Mouse (Mus musculus) limb, embryonic 14.5 days (tissue): ENCODE results near the gene Blm. TPM values are rescaled to one million over a fixed set of nuclear protein-coding genes. Genes with fewer than 3 reads are reported as not detected.

ENCODE experiments used
- ATAC-seq: fragments of 200-750 bp; cut with Nextera tagmentation; 2 replicates; pipeline ENCODE4 v1.8.0; 2017; ENCODE audit warnings: low read depth, moderate number of reproducible peaks, moderate TSS enrichment; ENCODE audit not compliant: low FRiP score
- DNase-seq: peaks from one replicate; pipeline ENCODE4 v3.0.0-alpha.2; 2015; ENCODE audit warnings: low spot score
- H3K27ac ChIP-seq: fragments of 300-500 bp; sonication (generic); replicated peaks from 2 replicates; pipeline ENCODE4 v1.5.1; 2014; ENCODE audit warnings: low read depth, mild to moderate bottlenecking, low read length, moderate library complexity, mixed read lengths
- H3K27me3 ChIP-seq: fragments of 300-500 bp; sonication (generic); 2 replicates; pipeline ENCODE4 v1.6.1; 2014; ENCODE audit warnings: low read length, mixed read lengths; ENCODE audit not compliant: control insufficient read depth, insufficient read depth
- H3K36me3 ChIP-seq: fragments of 300-500 bp; sonication (generic); 2 replicates; pipeline ENCODE4 v1.6.1; 2014; ENCODE audit warnings: mild to moderate bottlenecking, low read length, moderate library complexity, mixed read lengths; ENCODE audit not compliant: control insufficient read depth, insufficient read depth
- H3K4me1 ChIP-seq: fragments of 300-500 bp; sonication (generic); 2 replicates; pipeline ENCODE4 v1.6.1; 2014; ENCODE audit warnings: antibody characterized with exemption, low read length, mixed read lengths; ENCODE audit not compliant: control insufficient read depth, insufficient read depth
- H3K4me2 ChIP-seq: fragments of 300-500 bp; sonication (generic); replicated peaks from 2 replicates; pipeline ENCODE4 v1.6.1; 2014; ENCODE audit warnings: low read depth, mild to moderate bottlenecking, low read length, moderate library complexity; ENCODE audit not compliant: severe bottlenecking
- H3K4me3 ChIP-seq: fragments of 300-500 bp; sonication (generic); replicated peaks from 2 replicates; pipeline ENCODE4 v1.5.1; 2014; ENCODE audit warnings: low read length
- H3K9ac ChIP-seq: fragments of 300-500 bp; sonication (generic); 2 replicates; pipeline ENCODE4 v1.6.1; 2014; ENCODE audit warnings: mild to moderate bottlenecking, low read depth, low read length, moderate library complexity; ENCODE audit not compliant: severe bottlenecking
- H3K9me3 ChIP-seq: fragments of 300-500 bp; sonication (generic); 2 replicates; pipeline ENCODE4 v1.6.1; 2016; ENCODE audit warnings: low read length; ENCODE audit not compliant: control insufficient read depth
- POLR2A ChIP-seq: fragments of 200-500 bp; IDR thresholded peaks from 2 replicates; pipeline ENCODE4 v1.8.0; 2012; ENCODE audit warnings: inconsistent platforms, mild to moderate bottlenecking, moderate library complexity, borderline replicate concordance; ENCODE audit not compliant: insufficient read depth, insufficient read length; ENCODE audit errors: extremely low read depth
- WGBS: fragments of 180-500 bp; shearing (Covaris S2); extraction: QIAGEN DNeasy Blood & Tissue Kit; methylation state at CpG from one replicate; pipeline ENCODE4 v1.1.7; 2014; 5-methylcytosine and 5-hydroxymethylcytosine counted together
- polyA plus RNA-seq, 2 experiments: library from polyadenylated mRNA; depleted of rRNA in 1 of 2; stranded (reverse) in 1 of 2; unstranded in 1 of 2; fragments of >200 nt; fragmentation: Nextera tagmentation in 1 of 2; extraction: Ambion mirVana in 1 of 2; gene quantifications; 2 replicates each; pipeline versions ENCODE4 v1.2.1 to v1.2.3; 2012 to 2014

The Blm gene
- polyA plus RNA-seq, 2 experiments: 16.2 to 17.8 TPM

GRCm38 (mm10) chr7:80413512-80414302, 121.2 kb downstream of the Blm start:
- no peaks in the 10 kb centered on the region for H3K36me3 ChIP-seq
- no peak for TF ChIP-seq POLR2A
- H3K4me1 ChIP-seq: no peaks in the 10 kb centered on the region
- no peaks in the 10 kb centered on the region for H3K27me3 ChIP-seq
- no peak overlapping the region for H3K9ac ChIP-seq
- H3K4me2 ChIP-seq: no peak overlapping the region
- no peak for ATAC-seq
- no peak overlapping the region for H3K4me3 ChIP-seq
- DNase-seq: no peak
- H3K9me3 ChIP-seq: no peaks in the 10 kb centered on the region
- WGBS: 83% methylated on average over 9 of the region's 9 CpGs
- H3K27ac ChIP-seq: no peak overlapping the region

- 52% methylated on average over 5 of the region's 5 CpGs for WGBS
- Histone ChIP-seq H3K36me3 (no peaks in the 10 kb centered on the region), H3K9ac (no peak overlapping the region)
These were observed 122.1 kb downstream of the Blm start for GRCm38 (mm10) chr7:80412781-80413180.

GRCm38 (mm10) chr7:80412279-80412678, 122.6 kb downstream of the Blm start:
- Histone ChIP-seq H3K4me2 (no peak overlapping the region), H3K4me1 (no peaks in the 10 kb centered on the region), H3K36me3 (no peaks in the 10 kb centered on the region), H3K9ac (no peak overlapping the region), H3K27me3 (no peaks in the 10 kb centered on the region), H3K4me3 (no peak overlapping the region), H3K27ac (no peak overlapping the region), H3K9me3 (no peaks in the 10 kb centered on the region)
- no peak for DNase-seq
- ATAC-seq: no peak
- no peak for TF ChIP-seq POLR2A
- WGBS: 61% methylated on average over 10 of the region's 10 CpGs

More at GRCm38 (mm10) chr7:80412781-80413180, 122.1 kb downstream of the Blm start:
- Histone ChIP-seq H3K4me2 (no peak overlapping the region), H3K4me1 (no peaks in the 10 kb centered on the region), H3K27ac (no peak overlapping the region), H3K9me3 (no peaks in the 10 kb centered on the region), H3K4me3 (no peak overlapping the region), H3K27me3 (no peaks in the 10 kb centered on the region)
- no peak for DNase-seq
- no peak for ATAC-seq
- TF ChIP-seq POLR2A: no peak

GRCm38 (mm10) chr7:80410380-80410779, 124.5 kb downstream of the Blm start:
- no peak overlapping the region for H3K4me2 ChIP-seq
- H3K27ac ChIP-seq: no peak overlapping the region
- no peaks in the 10 kb centered on the region for H3K36me3 ChIP-seq
- H3K27me3 ChIP-seq: no peaks in the 10 kb centered on the region
- no peak for DNase-seq
- ATAC-seq: no peak
- H3K9me3 ChIP-seq: no peaks in the 10 kb centered on the region
- H3K9ac ChIP-seq: no peak overlapping the region
- H3K4me1 ChIP-seq: no peaks in the 10 kb centered on the region
- H3K4me3 ChIP-seq: no peak overlapping the region
- WGBS: 75% methylated on average over 9 of the region's 9 CpGs
- TF ChIP-seq POLR2A: no peak

- Histone ChIP-seq H3K9me3 (no peaks in the 10 kb centered on the region), H3K27me3 (no peaks in the 10 kb centered on the region), H3K36me3 (no peaks in the 10 kb centered on the region), H3K4me2 (no peak overlapping the region), H3K9ac (no peak overlapping the region), H3K27ac (no peak overlapping the region), H3K4me1 (peaks cover 3% of the 10 kb centered on the region; the same call in 1 of the 2 replicates), H3K4me3 (no peak overlapping the region)
- 69% methylated on average over 9 of the region's 9 CpGs for WGBS
- ATAC-seq (no peak), DNase-seq (no peak)
- TF ChIP-seq POLR2A: no peak
These were observed 127.2 kb downstream of the Blm start for GRCm38 (mm10) chr7:80407712-80408111.
